Mouse (Mus musculus) thymus, postnatal 0 days (tissue): ENCODE results near the gene Taok2. TPM values are rescaled to one million over a fixed set of nuclear protein-coding genes. Genes with fewer than 3 reads are reported as not detected.

Experiments used
- DNase-seq: peaks from one replicate; pipeline ENCODE4 v3.0.0-alpha.2; 2015; ENCODE audit warnings: low spot score
- polyA plus RNA-seq: library from polyadenylated mRNA; unstranded; fragments of >200 nt; fragmentation: Nextera tagmentation; extraction: Ambion mirVana; gene quantifications from 2 replicates; pipeline ENCODE4 v1.2.1, GENCODE M21; 2015

Gene Taok2
- polyA plus RNA-seq, 1 experiment from 2014 or later = 26.6 TPM

GRCm38 (mm10) chr7:126870520-126870891 is 14.0 kb downstream of the Taok2 start:
- no peak for DNase-seq

GRCm38 (mm10) chr7:126869780-126870519 is 14.6 kb downstream of the Taok2 start:
- DNase-seq = no peak

- no peak for DNase-seq
Measured at GRCm38 (mm10) chr7:126868003-126868402, 16.5 kb downstream of the Taok2 start.

- DNase-seq = no peak
Measured at GRCm38 (mm10) chr7:126867534-126867933, 17.0 kb downstream of the Taok2 start.

- no peak for DNase-seq
Measured at GRCm38 (mm10) chr7:126863791-126864190, 20.7 kb downstream of the Taok2 start.

- peak; percentile 94 for DNase-seq
Measured at GRCm38 (mm10) chr7:126862147-126862784, 22.2 kb downstream of the Taok2 start, which contains the start of gene Ino80e. Gene Ino80e (minus strand): TSS chr7:126862377.

- DNase-seq = peak; percentile 92
Measured at GRCm38 (mm10) chr7:126861429-126862130, 22.9 kb downstream of the Taok2 start, which contains the start of gene Hirip3. Gene Hirip3 (plus strand): TSS chr7:126861972.

GRCm38 (mm10) chr7:126860987-126861386 is 23.5 kb downstream of the Taok2 start:
- no peak for DNase-seq

GRCm38 (mm10) chr7:126856741-126857420 is 27.6 kb downstream of the Taok2 start:
- peak; percentile 73 for DNase-seq

- DNase-seq = no peak
Measured at GRCm38 (mm10) chr7:126855641-126856040, 28.9 kb downstream of the Taok2 start.

GRCm38 (mm10) chr7:126853454-126853853 is 31.0 kb downstream of the Taok2 start:
- DNase-seq = no peak

- DNase-seq = no peak
Measured at GRCm38 (mm10) chr7:126851192-126851591, 33.3 kb downstream of the Taok2 start.

- no peak for DNase-seq
Measured at GRCm38 (mm10) chr7:126850161-126850560, 34.3 kb downstream of the Taok2 start.

GRCm38 (mm10) chr7:126848794-126849193 is 35.7 kb downstream of the Taok2 start:
- no peak for DNase-seq

GRCm38 (mm10) chr7:126847421-126848398 is 36.8 kb downstream of the Taok2 start:
- no peak for DNase-seq

- no peak for DNase-seq
Measured at GRCm38 (mm10) chr7:126847116-126847420, 37.4 kb downstream of the Taok2 start, which contains the start of gene Doc2a. Gene Doc2a (plus strand): TSS chr7:126847416.

GRCm38 (mm10) chr7:126845516-126845915 is 39.0 kb downstream of the Taok2 start:
- DNase-seq = no peak

- no peak for DNase-seq
Measured at GRCm38 (mm10) chr7:126843276-126843675, 41.2 kb downstream of the Taok2 start.

- no peak for DNase-seq
Measured at GRCm38 (mm10) chr7:126833294-126833693, 51.2 kb downstream of the Taok2 start.

- peak; percentile 87 for DNase-seq
Measured at GRCm38 (mm10) chr7:126832036-126832598, 52.4 kb downstream of the Taok2 start.
